Mouse (Mus musculus) cerebellum, adult (tissue): ENCODE results near the gene Fam234b.

Experiments used
- ATAC-seq: cut with Nextera tagmentation; 2 replicates; pipeline ENCODE4 v1.9.2; 2017; ENCODE audit warnings: mild to moderate bottlenecking, moderate library complexity, mixed read lengths; ENCODE audit not compliant: insufficient number of reproducible peaks, low FRiP score, low TSS enrichment

The Fam234b gene

GRCm38 (mm10) chr6:135177271-135177670 lies 20.5 kb upstream of the Fam234b start:
- ATAC-seq: no peak

- ATAC-seq: no peak
These were observed 19.2 kb upstream of the Fam234b start for GRCm38 (mm10) chr6:135178599-135178998.

GRCm38 (mm10) chr6:135182925-135183324 lies 14.9 kb upstream of the Fam234b start:
- ATAC-seq: no peak

GRCm38 (mm10) chr6:135183961-135184360 lies 13.8 kb upstream of the Fam234b start:
- no peak for ATAC-seq

GRCm38 (mm10) chr6:135187076-135187917 lies 10.5 kb upstream of the Fam234b start:
- ATAC-seq: no peak

GRCm38 (mm10) chr6:135188629-135189028 lies 9.1 kb upstream of the Fam234b start:
- no peak for ATAC-seq

- no peak for ATAC-seq
These were observed 7.7 kb upstream of the Fam234b start for GRCm38 (mm10) chr6:135190122-135190521.

- no peak for ATAC-seq
These were observed 5.9 kb upstream of the Fam234b start for GRCm38 (mm10) chr6:135191906-135192305.

- ATAC-seq: no peak
These were observed 4.8 kb upstream of the Fam234b start for GRCm38 (mm10) chr6:135192993-135193392.

- no peak for ATAC-seq
These were observed 4.0 kb upstream of the Fam234b start for GRCm38 (mm10) chr6:135193733-135194132.

- no peak for ATAC-seq
These were observed 2.9 kb upstream of the Fam234b start for GRCm38 (mm10) chr6:135194907-135195306.

GRCm38 (mm10) chr6:135196707-135197106 lies 1.1 kb upstream of the Fam234b start:
- ATAC-seq: no peak

GRCm38 (mm10) chr6:135197446-135197845 lies 331 bp upstream of the Fam234b start:
- no peak for ATAC-seq

GRCm38 (mm10) chr6:135198726-135199125 lies 949 bp downstream of the Fam234b start:
- no peak for ATAC-seq

- no peak for ATAC-seq
These were observed 2.6 kb downstream of the Fam234b start for GRCm38 (mm10) chr6:135200122-135200957.

GRCm38 (mm10) chr6:135202668-135203067 lies 4.9 kb downstream of the Fam234b start:
- no peak for ATAC-seq

GRCm38 (mm10) chr6:135203737-135204136 lies 6.0 kb downstream of the Fam234b start:
- ATAC-seq: peak; percentile 26; the same call in 1 of the 2 replicates

- ATAC-seq: no peak
These were observed 7.1 kb downstream of the Fam234b start for GRCm38 (mm10) chr6:135204869-135205268.

GRCm38 (mm10) chr6:135205802-135206201 lies 8.0 kb downstream of the Fam234b start:
- no peak for ATAC-seq

- no peak for ATAC-seq
These were observed 9.1 kb downstream of the Fam234b start for GRCm38 (mm10) chr6:135206909-135207308.

- ATAC-seq: no peak
These were observed 13.4 kb downstream of the Fam234b start for GRCm38 (mm10) chr6:135211169-135211568.
